Mouse (Mus musculus): ENCODE measurements around the gene Rnf225.
"Not testable (repeated sequence)": the region's sequence is repeated elsewhere in the genome, so short reads cannot be mapped to it uniquely, and the experiment has no call there.

Gene Rnf225

DNA sequence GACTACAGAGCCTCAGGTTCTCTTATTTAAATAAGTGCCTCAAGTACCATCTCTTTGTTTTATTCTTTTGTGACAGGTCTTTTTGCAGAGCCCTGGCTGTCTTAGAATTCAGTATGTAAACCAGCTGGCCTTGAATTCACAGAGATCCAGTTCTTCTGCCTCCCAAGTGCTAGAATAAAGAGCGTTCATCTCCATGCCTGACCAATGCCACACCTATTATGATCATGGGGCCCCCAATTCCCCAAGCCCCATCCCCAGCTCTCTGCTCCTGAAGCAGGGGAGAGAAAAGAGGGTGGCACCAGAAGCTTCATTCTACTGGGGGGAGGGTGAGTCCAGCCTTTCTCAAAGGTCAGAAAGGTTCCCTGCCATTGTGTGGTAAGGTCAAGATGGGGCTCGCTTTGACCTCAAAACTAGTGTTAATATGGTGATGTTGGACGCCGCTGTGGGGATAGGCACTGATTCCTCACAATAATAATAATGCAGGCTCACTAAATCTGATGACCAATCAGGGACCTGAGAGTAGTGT lies 6.5 kb downstream of the Rnf225 start:
- DNase-seq = no peak

GRCm38 (mm10) chr7:12934808-12935207 lies 7.6 kb downstream of the Rnf225 start:
- no peak for DNase-seq

DNA sequence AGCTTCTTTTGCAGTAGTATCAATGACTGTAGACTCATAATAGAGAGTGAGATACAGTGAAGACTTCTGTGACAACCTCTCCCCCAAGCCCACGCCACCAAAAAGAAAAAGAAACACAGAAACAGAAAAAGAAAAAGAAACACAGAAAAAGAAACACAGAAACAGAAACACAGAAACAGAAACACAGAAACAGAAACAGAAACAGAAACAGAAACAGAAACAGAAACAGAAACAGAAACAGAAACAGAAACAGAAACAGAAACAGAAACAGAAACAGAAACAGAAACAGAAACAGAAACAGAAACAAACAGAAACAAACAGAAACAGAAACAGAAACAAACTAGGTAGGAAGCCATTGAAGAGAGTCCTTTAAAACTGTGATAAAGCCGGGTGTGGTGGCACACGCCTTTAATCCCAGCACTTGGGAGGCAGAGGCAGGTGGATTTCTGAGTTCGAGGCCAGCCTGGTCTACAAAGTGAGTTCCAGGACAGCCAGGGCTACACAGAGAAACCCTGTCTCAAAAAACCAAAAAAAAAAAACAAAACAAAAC lies 10.1 kb downstream of the Rnf225 start:
- not testable (repeated sequence) for DNase-seq

GRCm38 (mm10) chr7:12940599-12940998 lies 13.4 kb downstream of the Rnf225 start:
- no peak for DNase-seq

DNA sequence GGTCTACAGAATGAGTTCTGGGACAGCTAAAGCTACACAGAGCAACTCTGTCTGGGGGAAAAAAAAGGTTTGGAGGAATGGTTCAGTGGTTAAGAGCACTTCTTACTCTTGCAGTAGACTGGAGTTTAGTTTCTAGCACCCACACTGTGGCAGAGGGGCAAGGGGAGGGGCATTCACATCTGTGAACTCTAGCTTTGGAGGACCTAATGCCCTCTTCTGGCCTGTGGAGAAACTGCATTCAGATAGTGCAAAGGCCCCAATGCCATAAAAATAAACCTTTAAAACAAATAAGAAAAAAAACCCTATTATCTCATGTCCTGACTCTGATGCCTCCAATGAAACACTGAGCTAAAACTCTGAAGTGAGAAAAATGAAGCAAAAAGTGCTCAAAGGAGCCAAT lies 16.3 kb downstream of the Rnf225 start:
- no peak for DNase-seq

DNA sequence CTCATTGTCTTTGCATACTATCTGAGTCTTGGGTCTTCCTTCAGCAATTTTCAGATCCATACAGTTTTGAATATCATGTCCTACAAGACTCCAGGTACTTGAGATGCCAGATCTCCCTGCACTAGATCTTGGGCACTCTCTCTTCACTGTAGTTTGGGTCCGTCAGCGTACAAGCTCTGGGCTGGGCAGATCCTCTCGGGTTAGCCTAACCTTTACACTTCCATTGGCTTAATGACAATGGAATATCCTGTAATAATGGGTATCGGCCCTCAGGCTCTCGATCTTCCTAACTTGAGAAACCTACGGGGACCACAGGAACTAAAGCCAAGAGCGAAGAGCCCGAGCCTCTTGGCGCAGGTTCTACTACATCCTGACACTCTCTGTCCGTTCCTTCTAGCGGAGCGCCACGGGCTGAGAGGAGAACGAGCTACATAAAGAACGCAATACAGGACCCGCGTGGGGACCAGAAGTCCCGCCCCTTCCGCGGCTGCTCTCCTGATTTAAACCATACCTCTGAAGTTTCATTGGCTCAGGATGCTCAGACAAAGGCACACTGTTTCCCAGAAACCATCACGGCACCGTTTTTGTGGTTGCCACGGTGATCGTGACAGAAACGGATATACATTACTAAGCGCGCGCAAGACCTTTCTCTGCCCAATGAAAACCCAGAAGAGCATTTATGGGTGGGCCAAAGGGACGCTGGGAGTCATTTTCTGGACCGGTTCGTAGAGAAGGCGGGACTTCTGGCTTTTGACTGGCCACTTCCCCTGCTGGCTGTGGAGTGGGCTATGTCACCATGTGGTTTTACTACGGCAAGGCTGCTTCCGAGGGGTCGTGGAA lies 22.0 kb downstream of the Rnf225 start:
- DNase-seq = peak; percentile 85 to 86

GRCm38 (mm10) chr7:12949872-12950229 lies 22.6 kb downstream of the Rnf225 start:
- no peak for DNase-seq

DNA sequence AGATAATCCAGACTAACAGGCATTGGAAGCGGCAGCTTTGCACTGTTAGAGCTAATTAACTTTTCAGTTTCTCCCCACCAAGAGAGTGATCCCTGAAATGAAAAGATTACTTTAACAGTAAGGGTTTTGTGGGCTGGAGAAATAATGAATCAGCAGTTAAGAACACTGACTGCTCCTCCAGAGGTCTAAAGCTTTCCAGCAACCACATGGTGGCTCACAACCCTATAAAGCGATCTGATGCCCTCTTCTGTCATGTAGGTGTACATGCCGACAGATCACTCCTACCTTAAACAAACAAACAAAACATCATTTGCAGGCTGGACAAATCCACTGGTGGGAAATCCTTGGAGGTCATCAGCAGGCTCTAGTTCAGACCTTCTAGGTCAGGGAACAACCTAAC lies 27.7 kb downstream of the Rnf225 start:
- DNase-seq = no peak

- DNase-seq = no peak
Observed at GRCm38 (mm10) chr7:12957511-12957910, 30.3 kb downstream of the Rnf225 start.

DNA sequence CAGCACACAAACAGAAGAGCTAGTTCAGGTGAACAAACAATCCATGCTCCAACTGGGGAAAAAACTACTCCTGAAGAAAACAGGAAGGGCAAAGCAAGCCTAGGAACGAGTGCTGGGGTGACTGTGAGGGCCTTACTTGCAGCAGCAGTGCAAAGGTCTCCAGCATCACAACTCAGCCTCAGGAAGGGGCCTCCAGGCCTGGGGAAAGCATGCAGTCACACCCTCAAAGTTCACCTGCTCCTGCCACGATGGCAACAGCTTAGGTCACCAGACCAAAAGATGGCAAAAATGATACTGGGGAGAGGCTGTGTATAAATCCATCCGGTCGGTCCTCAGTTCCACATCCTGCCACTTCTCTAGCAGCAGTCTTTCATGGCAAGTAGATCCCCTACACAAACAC lies 31.7 kb downstream of the Rnf225 start:
- no peak for DNase-seq

- no peak for DNase-seq
Observed at GRCm38 (mm10) chr7:12959718-12960117, 32.5 kb downstream of the Rnf225 start.

DNA sequence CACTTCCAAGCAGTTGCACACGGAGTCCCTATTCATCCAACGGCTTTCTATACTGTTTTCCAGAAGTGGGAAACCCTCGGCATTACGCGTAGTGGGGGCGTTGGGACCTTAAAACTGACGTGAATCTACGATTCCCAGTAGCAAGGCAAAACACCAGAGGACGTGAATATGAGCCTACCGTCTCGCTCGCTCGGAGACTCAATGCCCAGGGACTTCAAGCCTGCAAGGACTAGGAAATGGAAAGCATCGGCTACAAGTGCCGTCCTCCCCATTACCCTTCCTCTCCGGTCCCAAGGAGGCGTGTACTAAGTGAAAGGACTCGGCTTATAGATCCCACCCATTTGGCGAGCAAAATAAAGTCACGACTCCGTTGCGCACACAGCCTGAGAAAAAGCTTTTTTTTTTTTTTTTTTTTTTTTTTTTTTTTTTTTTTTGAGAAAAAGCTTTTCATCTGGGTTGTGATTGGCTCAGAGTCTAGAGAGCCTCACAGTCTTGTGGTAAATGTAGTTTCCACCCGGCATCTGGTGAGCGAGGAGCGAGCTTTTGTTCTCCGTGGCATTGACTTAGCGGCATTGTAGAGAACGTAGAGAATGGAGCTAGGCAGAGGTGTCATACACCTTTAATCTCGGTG lies 34.4 kb downstream of the Rnf225 start:
- peak; percentile 25 to 42 for DNase-seq

DNA sequence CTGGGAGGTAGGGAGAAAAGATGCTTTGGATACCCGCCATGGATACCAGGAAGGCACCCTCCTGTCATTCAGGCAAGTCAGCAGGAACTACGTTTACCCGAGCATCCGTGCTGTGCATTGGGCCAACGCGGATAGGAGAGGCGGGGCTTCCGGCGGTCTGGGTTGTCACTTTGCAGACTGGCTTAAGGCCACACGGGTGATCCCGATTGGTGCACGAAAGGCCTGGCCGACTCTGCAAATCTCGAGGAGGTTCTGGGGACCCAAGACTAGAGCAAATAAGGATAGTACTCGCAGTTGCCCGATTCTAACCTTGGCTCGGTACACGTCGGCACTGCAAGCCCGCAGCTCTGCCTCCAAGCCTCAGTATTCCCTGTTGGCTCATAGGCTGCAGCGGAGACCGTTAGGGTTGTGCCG lies 38.5 kb downstream of the Rnf225 start, which contains the start of gene Zfp324:
Zfp324 (plus strand) TSS at position 161 of the 414 bp plus-strand sequence.
- peak; percentile 77 to 86 for DNase-seq

DNA sequence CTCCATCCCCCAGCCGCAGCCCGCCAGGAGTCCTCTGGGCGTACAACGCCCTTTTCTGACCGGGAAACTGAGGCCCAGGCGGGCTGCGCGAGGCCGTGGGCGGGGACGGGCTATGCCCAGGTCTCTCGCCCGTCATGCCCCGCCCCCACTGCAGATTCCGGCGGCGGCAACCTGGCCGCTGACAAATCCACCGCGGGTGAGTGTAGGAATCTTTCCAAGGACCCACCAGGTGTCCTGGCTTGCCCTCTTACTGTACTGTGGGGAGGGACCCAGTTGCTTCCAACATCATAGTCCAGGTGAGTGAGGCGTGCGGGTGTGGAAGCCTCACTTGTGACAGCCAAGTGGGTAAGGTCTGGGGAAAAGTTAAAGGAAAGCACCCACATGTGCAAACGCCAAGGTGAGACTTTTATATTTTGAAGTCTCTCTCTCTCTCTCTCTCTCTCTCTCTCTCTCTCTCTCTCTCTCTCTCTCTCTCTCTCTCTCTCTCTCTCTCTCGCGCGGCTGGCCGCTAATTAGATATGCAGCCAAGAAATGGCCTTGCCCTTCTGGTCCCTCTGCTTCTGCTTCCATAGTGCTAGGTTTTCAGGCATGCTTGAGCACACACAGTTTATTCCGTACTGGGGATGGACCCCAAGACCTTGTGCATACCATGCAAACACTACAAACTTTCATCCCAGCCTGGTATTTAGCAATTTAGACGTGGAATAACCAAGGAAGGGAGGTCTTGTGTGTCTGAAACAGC lies 39.1 kb downstream of the Rnf225 start:
- peak; percentile 46 to 71 for DNase-seq

DNA sequence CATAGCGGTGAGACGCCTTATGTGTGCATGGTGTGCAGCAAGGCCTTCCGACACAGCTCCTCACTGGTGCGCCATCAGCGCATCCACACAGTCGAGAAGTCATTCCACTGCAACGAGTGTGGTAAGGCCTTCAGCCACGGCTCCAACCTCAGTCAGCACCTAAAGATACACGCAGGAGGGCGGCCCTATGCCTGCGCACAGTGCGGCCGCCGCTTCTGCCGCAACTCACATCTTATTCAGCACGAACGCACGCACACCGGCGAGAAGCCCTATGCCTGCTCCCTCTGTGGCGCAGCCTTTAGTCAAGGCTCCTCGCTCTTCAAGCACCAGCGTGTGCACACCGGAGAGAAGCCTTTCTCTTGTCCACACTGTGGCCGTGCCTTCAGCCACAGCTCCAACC lies 43.7 kb downstream of the Rnf225 start:
- DNase-seq = no peak

GRCm38 (mm10) chr7:12977682-12978389 lies 50.6 kb downstream of the Rnf225 start, which contains the start of gene Zfp446:
TSS of gene Zfp446 (plus strand) at chr7:12977848.
- DNase-seq = peak; percentile 91 to 96

DNA sequence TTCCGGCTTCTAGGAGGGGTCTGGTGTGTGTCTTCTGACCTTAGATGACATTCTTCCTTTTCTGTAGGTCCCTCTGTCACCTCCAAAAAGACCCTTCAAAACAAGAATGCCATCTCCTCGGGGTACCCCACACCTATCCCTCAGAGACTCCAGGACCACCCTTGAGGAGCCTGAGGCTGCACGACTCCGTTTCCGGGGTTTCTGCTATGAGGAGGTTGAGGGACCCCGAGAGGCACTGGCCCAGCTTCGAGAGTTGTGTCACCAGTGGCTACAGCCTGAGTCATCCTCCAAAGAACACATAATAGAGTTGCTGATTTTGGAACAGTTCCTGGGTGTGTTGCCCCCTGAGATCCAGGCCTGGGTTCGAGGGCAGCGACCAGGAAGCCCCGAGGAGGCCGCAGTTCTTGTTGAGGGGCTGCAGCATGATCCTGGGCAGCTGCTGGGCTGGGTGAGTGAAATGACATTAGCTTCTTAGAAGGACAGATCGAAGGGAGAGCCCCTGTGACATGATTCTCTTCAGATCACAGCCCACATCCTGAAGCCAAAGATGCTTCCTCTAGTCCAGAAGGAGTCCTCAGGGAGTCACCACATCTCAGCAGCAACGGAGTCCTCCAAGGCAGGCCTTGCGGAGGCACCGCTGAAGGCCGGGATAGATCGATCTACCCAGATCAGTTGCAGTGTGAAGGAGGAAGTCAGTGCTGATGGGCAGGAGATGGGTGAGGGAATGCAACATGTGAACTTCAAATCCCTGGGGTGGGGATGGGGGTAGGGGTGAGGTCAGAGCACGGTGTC lies 51.9 kb downstream of the Rnf225 start:
- peak in 1 of 2 experiments; percentile 8 for DNase-seq

DNA sequence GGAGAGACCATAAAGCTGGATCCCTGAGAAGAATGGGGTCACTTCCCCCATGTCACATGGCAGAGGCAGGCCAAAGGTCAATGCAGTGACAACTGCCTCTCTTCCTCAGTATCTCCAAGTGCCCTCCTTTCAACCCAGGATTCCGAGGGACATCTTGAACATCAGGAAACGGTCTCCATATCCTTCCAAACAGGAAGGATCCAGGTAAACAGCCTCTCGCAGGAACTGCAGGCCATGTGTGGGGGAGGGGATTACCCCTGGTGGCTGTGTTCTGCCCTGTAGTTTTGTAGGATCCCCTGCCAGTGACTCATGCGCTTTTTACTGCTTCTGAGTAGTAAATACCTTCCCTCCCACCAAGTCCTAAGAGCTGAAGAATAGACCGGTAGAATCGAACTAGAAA lies 52.6 kb downstream of the Rnf225 start:
- no peak for DNase-seq

DNA sequence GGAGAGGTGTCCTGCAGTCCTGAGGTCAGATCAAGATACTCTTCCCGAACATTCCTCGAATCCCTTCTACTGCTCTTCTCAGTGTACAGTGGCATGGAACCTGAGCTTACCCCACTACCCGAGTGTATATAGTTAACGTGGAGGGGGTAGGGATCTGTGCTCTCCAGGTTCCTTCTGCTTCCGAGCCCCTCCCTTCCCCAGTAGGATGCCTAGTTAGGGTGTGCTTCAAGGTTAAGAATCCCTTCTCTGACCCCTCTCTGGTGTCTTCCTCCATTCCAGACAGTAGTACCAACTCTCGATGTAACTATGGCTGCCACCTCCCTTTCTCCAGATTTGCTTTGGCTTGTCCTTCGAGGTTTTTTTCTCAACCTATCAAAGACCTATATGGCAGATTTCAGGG lies 53.1 kb downstream of the Rnf225 start:
- DNase-seq = no peak

Measured in spleen, adult 18-20 months (tissue).